Mouse (Mus musculus): ENCODE data around the gene Arl8b. TPM values are rescaled to one million over a fixed set of nuclear protein-coding genes. Genes with fewer than 3 reads are reported as not detected.

Arl8b gene
- polyA plus RNA-seq, 1 experiment from 2014 or later: 90.9 TPM

- Histone ChIP-seq H3K36me3 (ENCODE audit: control insufficient read depth, insufficient read depth, low read length) (no peaks in the 10 kb centered on the region), H3K4me1 (ENCODE audit: control insufficient read depth, insufficient read depth, low read length) (no peaks in the 10 kb centered on the region), H3K27me3 (ENCODE audit: control insufficient read depth, insufficient read depth, low read length) (no peaks in the 10 kb centered on the region), H3K9me3 (ENCODE audit: control insufficient read depth, low read length) (no peaks in the 10 kb centered on the region), H3K27ac (ENCODE audit: low read depth, low read length) (no peak overlapping the region), H3K4me2 (ENCODE audit: low read depth) (no peak overlapping the region), H3K9ac (ENCODE audit: low read length) (no peak overlapping the region), H3K4me3 (ENCODE audit: low read depth, low read length) (no peak overlapping the region)
- DNase-seq (ENCODE audit: low spot score) (no peak), ATAC-seq (ENCODE audit: insufficient read depth, low FRiP score, low TSS enrichment) (no peak)
- WGBS: 79% methylated on average over 16 of the region's 16 CpGs
Observed at GRCm38 (mm10) chr6:108835765-108836691, 53.1 kb downstream of the Arl8b start.

GRCm38 (mm10) chr6:108837081-108837480 lies 54.2 kb downstream of the Arl8b start:
- no peak overlapping the region for H3K4me2 ChIP-seq (ENCODE audit: low read depth)
- H3K27me3 ChIP-seq (ENCODE audit: control insufficient read depth, insufficient read depth, low read length): no peaks in the 10 kb centered on the region
- DNase-seq (ENCODE audit: low spot score) (no peak), ATAC-seq (ENCODE audit: insufficient read depth, low FRiP score, low TSS enrichment) (no peak)
- H3K4me3 ChIP-seq (ENCODE audit: low read depth, low read length): no peak overlapping the region
- WGBS: 93% methylated on average over 4 of the region's 4 CpGs
- H3K27ac ChIP-seq (ENCODE audit: low read depth, low read length): no peak overlapping the region
- H3K9me3 ChIP-seq (ENCODE audit: control insufficient read depth, low read length): no peaks in the 10 kb centered on the region
- no peaks in the 10 kb centered on the region for H3K36me3 ChIP-seq (ENCODE audit: control insufficient read depth, insufficient read depth, low read length)
- no peaks in the 10 kb centered on the region for H3K4me1 ChIP-seq (ENCODE audit: control insufficient read depth, insufficient read depth, low read length)
- H3K9ac ChIP-seq (ENCODE audit: low read length): no peak overlapping the region

GRCm38 (mm10) chr6:108837958-108838357 lies 55.1 kb downstream of the Arl8b start:
- ATAC-seq (ENCODE audit: insufficient read depth, low FRiP score, low TSS enrichment): no peak
- H3K9ac ChIP-seq (ENCODE audit: low read length): no peak overlapping the region
- no peaks in the 10 kb centered on the region for H3K36me3 ChIP-seq (ENCODE audit: control insufficient read depth, insufficient read depth, low read length)
- H3K27me3 ChIP-seq (ENCODE audit: control insufficient read depth, insufficient read depth, low read length): no peaks in the 10 kb centered on the region
- H3K4me2 ChIP-seq (ENCODE audit: low read depth): no peak overlapping the region
- no peaks in the 10 kb centered on the region for H3K4me1 ChIP-seq (ENCODE audit: control insufficient read depth, insufficient read depth, low read length)
- no peak overlapping the region for H3K4me3 ChIP-seq (ENCODE audit: low read depth, low read length)
- H3K27ac ChIP-seq (ENCODE audit: low read depth, low read length): no peak overlapping the region
- no peaks in the 10 kb centered on the region for H3K9me3 ChIP-seq (ENCODE audit: control insufficient read depth, low read length)
- no peak for DNase-seq (ENCODE audit: low spot score)
- WGBS: 84% methylated on average over 4 of the region's 4 CpGs

- H3K36me3 ChIP-seq (ENCODE audit: control insufficient read depth, insufficient read depth, low read length): no peaks in the 10 kb centered on the region
- DNase-seq (ENCODE audit: low spot score) (no peak), ATAC-seq (ENCODE audit: insufficient read depth, low FRiP score, low TSS enrichment) (no peak)
- no peaks in the 10 kb centered on the region for H3K27me3 ChIP-seq (ENCODE audit: control insufficient read depth, insufficient read depth, low read length)
- H3K9me3 ChIP-seq (ENCODE audit: control insufficient read depth, low read length): no peaks in the 10 kb centered on the region
- H3K9ac ChIP-seq (ENCODE audit: low read length): no peak overlapping the region
- no peaks in the 10 kb centered on the region for H3K4me1 ChIP-seq (ENCODE audit: control insufficient read depth, insufficient read depth, low read length)
- 93% methylated on average over 4 of the region's 4 CpGs for WGBS
- H3K4me3 ChIP-seq (ENCODE audit: low read depth, low read length): no peak overlapping the region
- no peak overlapping the region for H3K27ac ChIP-seq (ENCODE audit: low read depth, low read length)
- no peak overlapping the region for H3K4me2 ChIP-seq (ENCODE audit: low read depth)
Observed at GRCm38 (mm10) chr6:108839432-108839831, 56.5 kb downstream of the Arl8b start.

- no peak overlapping the region for H3K27ac ChIP-seq (ENCODE audit: low read depth, low read length)
- H3K36me3 ChIP-seq (ENCODE audit: control insufficient read depth, insufficient read depth, low read length): no peaks in the 10 kb centered on the region
- H3K4me1 ChIP-seq (ENCODE audit: control insufficient read depth, insufficient read depth, low read length): no peaks in the 10 kb centered on the region
- 95% methylated on average over 8 of the region's 8 CpGs for WGBS
- ATAC-seq (ENCODE audit: insufficient read depth, low FRiP score, low TSS enrichment) (no peak), DNase-seq (ENCODE audit: low spot score) (no peak)
- H3K27me3 ChIP-seq (ENCODE audit: control insufficient read depth, insufficient read depth, low read length): no peaks in the 10 kb centered on the region
- no peak overlapping the region for H3K4me3 ChIP-seq (ENCODE audit: low read depth, low read length)
- H3K9ac ChIP-seq (ENCODE audit: low read length): no peak overlapping the region
- H3K9me3 ChIP-seq (ENCODE audit: control insufficient read depth, low read length): no peaks in the 10 kb centered on the region
- no peak overlapping the region for H3K4me2 ChIP-seq (ENCODE audit: low read depth)
Observed at GRCm38 (mm10) chr6:108840861-108841640, 58.2 kb downstream of the Arl8b start.

- Histone ChIP-seq H3K4me3 (ENCODE audit: low read depth, low read length) (no peak overlapping the region), H3K36me3 (ENCODE audit: control insufficient read depth, insufficient read depth, low read length) (peaks cover 3% of the 10 kb centered on the region; the same call in 1 of the 2 replicates), H3K27me3 (ENCODE audit: control insufficient read depth, insufficient read depth, low read length) (no peaks in the 10 kb centered on the region), H3K4me2 (ENCODE audit: low read depth) (no peak overlapping the region), H3K9me3 (ENCODE audit: control insufficient read depth, low read length) (no peaks in the 10 kb centered on the region), H3K27ac (ENCODE audit: low read depth, low read length) (no peak overlapping the region), H3K4me1 (ENCODE audit: control insufficient read depth, insufficient read depth, low read length) (no peaks in the 10 kb centered on the region), H3K9ac (ENCODE audit: low read length) (no peak overlapping the region)
- no peak for ATAC-seq (ENCODE audit: insufficient read depth, low FRiP score, low TSS enrichment)
- no peak for DNase-seq (ENCODE audit: low spot score)
- WGBS: 86% methylated on average over 1 of the region's 1 CpGs
Observed at GRCm38 (mm10) chr6:108843664-108844063, 60.8 kb downstream of the Arl8b start.

GRCm38 (mm10) chr6:108844093-108844492 lies 61.2 kb downstream of the Arl8b start:
- DNase-seq (ENCODE audit: low spot score) (no peak), ATAC-seq (ENCODE audit: insufficient read depth, low FRiP score, low TSS enrichment) (no peak)
- Histone ChIP-seq H3K9me3 (ENCODE audit: control insufficient read depth, low read length) (no peaks in the 10 kb centered on the region), H3K4me1 (ENCODE audit: control insufficient read depth, insufficient read depth, low read length) (no peaks in the 10 kb centered on the region), H3K36me3 (ENCODE audit: control insufficient read depth, insufficient read depth, low read length) (peaks cover 4% of the 10 kb centered on the region; the same call in 1 of the 2 replicates), H3K27me3 (ENCODE audit: control insufficient read depth, insufficient read depth, low read length) (no peaks in the 10 kb centered on the region), H3K9ac (ENCODE audit: low read length) (no peak overlapping the region), H3K27ac (ENCODE audit: low read depth, low read length) (no peak overlapping the region), H3K4me3 (ENCODE audit: low read depth, low read length) (no peak overlapping the region), H3K4me2 (ENCODE audit: low read depth) (no peak overlapping the region)
- WGBS: 77% methylated on average over 3 of the region's 3 CpGs

- WGBS: 90% methylated on average over 7 of the region's 7 CpGs
- Histone ChIP-seq H3K9me3 (ENCODE audit: control insufficient read depth, low read length) (no peaks in the 10 kb centered on the region), H3K27me3 (ENCODE audit: control insufficient read depth, insufficient read depth, low read length) (no peaks in the 10 kb centered on the region), H3K4me2 (ENCODE audit: low read depth) (no peak overlapping the region), H3K9ac (ENCODE audit: low read length) (no peak overlapping the region), H3K4me1 (ENCODE audit: control insufficient read depth, insufficient read depth, low read length) (no peaks in the 10 kb centered on the region), H3K4me3 (ENCODE audit: low read depth, low read length) (no peak overlapping the region), H3K36me3 (ENCODE audit: control insufficient read depth, insufficient read depth, low read length) (peaks cover 4% of the 10 kb centered on the region; the same call in 1 of the 2 replicates), H3K27ac (ENCODE audit: low read depth, low read length) (no peak overlapping the region)
- no peak for ATAC-seq (ENCODE audit: insufficient read depth, low FRiP score, low TSS enrichment)
- DNase-seq (ENCODE audit: low spot score): no peak
Observed at GRCm38 (mm10) chr6:108844771-108845170, 61.9 kb downstream of the Arl8b start.

All from neural tube, embryonic 11.5 days (tissue).